Mouse (Mus musculus): ENCODE results near the gene Mxi1. TPM values are rescaled to one million over a fixed set of nuclear protein-coding genes. Genes with fewer than 3 reads are reported as not detected.

Mxi1 gene
- 34.7 and 36.5 TPM in 2 replicates for polyA plus RNA-seq (2011; ENCODE audit: insufficient read depth, insufficient read length, low read depth, missing spikeins)

- Histone ChIP-seq H3K36me3 (ENCODE audit: control insufficient read depth, insufficient read depth, low read length, poor library complexity, severe bottlenecking) (no peaks in the 10 kb centered on the region), H3K4me3 (ENCODE audit: low read depth, low read length) (peak within 1 kb of the TSS; percentile 80), H3K27ac (ENCODE audit: insufficient read depth, low read length) (no peak within 1 kb of the TSS), H3K4me1 (ENCODE audit: control insufficient read depth, insufficient read depth, low read length) (peaks cover 2% of the 10 kb centered on the region), H3K9ac (ENCODE audit: low read depth, poor library complexity, severe bottlenecking) (peak within 1 kb of the TSS; percentile 89), H3K9me3 (replicated peaks; ENCODE audit: control insufficient read depth, insufficient read depth, low read length, poor library complexity, severe bottlenecking) (no peaks in the 10 kb centered on the region), H3K27me3 (ENCODE audit: control insufficient read depth, insufficient read depth, low read length, poor library complexity, severe bottlenecking) (peaks cover 4% of the 10 kb centered on the region; the same call in 1 of the 2 replicates)
- TF ChIP-seq EP300 (IDR thresholded peaks at IDR 0.05; ENCODE audit: insufficient read depth, low read depth, low read length) (no peak), POLR2A (IDR thresholded peaks at IDR 0.05; ENCODE audit: insufficient read depth, low read length) (no peak), CTCF (IDR thresholded peaks at IDR 0.05; ENCODE audit: low read depth, low read length) (no peak)
Measured at GRCm38 (mm10) chr19:53310348-53310747, at the start of gene Mxi1. TSS of gene Mxi1 (plus strand) at chr19:53310518.

GRCm38 (mm10) chr19:53260828-53261227 lies 49.5 kb upstream of the Mxi1 start:
- TF ChIP-seq CTCF (IDR thresholded peaks at IDR 0.05; ENCODE audit: low read depth, low read length) = no peak
- TF ChIP-seq POLR2A (IDR thresholded peaks at IDR 0.05; ENCODE audit: insufficient read depth, low read length) = no peak
- no peak for TF ChIP-seq EP300 (IDR thresholded peaks at IDR 0.05; ENCODE audit: insufficient read depth, low read depth, low read length)
- Histone ChIP-seq H3K4me3 (ENCODE audit: low read depth, low read length) (no peak overlapping the region), H3K9ac (ENCODE audit: low read depth, poor library complexity, severe bottlenecking) (no peak overlapping the region), H3K9me3 (replicated peaks; ENCODE audit: control insufficient read depth, insufficient read depth, low read length, poor library complexity, severe bottlenecking) (no peaks in the 10 kb centered on the region), H3K27ac (ENCODE audit: insufficient read depth, low read length) (no peak overlapping the region), H3K36me3 (ENCODE audit: control insufficient read depth, insufficient read depth, low read length, poor library complexity, severe bottlenecking) (no peaks in the 10 kb centered on the region), H3K27me3 (ENCODE audit: control insufficient read depth, insufficient read depth, low read length, poor library complexity, severe bottlenecking) (no peaks in the 10 kb centered on the region), H3K4me1 (ENCODE audit: control insufficient read depth, insufficient read depth, low read length) (no peaks in the 10 kb centered on the region)

GRCm38 (mm10) chr19:53262061-53262460 lies 48.3 kb upstream of the Mxi1 start:
- Histone ChIP-seq H3K9ac (ENCODE audit: low read depth, poor library complexity, severe bottlenecking) (no peak overlapping the region), H3K36me3 (ENCODE audit: control insufficient read depth, insufficient read depth, low read length, poor library complexity, severe bottlenecking) (no peaks in the 10 kb centered on the region), H3K27ac (ENCODE audit: insufficient read depth, low read length) (no peak overlapping the region), H3K4me1 (ENCODE audit: control insufficient read depth, insufficient read depth, low read length) (no peaks in the 10 kb centered on the region), H3K9me3 (replicated peaks; ENCODE audit: control insufficient read depth, insufficient read depth, low read length, poor library complexity, severe bottlenecking) (no peaks in the 10 kb centered on the region), H3K4me3 (ENCODE audit: low read depth, low read length) (no peak overlapping the region), H3K27me3 (ENCODE audit: control insufficient read depth, insufficient read depth, low read length, poor library complexity, severe bottlenecking) (no peaks in the 10 kb centered on the region)
- TF ChIP-seq POLR2A (IDR thresholded peaks at IDR 0.05; ENCODE audit: insufficient read depth, low read length) (no peak), CTCF (IDR thresholded peaks at IDR 0.05; ENCODE audit: low read depth, low read length) (no peak), EP300 (IDR thresholded peaks at IDR 0.05; ENCODE audit: insufficient read depth, low read depth, low read length) (no peak)

GRCm38 (mm10) chr19:53263859-53264733 lies 46.2 kb upstream of the Mxi1 start:
- Histone ChIP-seq H3K9me3 (replicated peaks; ENCODE audit: control insufficient read depth, insufficient read depth, low read length, poor library complexity, severe bottlenecking) (no peaks in the 10 kb centered on the region), H3K4me1 (ENCODE audit: control insufficient read depth, insufficient read depth, low read length) (no peaks in the 10 kb centered on the region), H3K9ac (ENCODE audit: low read depth, poor library complexity, severe bottlenecking) (no peak overlapping the region), H3K4me3 (ENCODE audit: low read depth, low read length) (no peak overlapping the region), H3K27me3 (ENCODE audit: control insufficient read depth, insufficient read depth, low read length, poor library complexity, severe bottlenecking) (no peaks in the 10 kb centered on the region), H3K27ac (ENCODE audit: insufficient read depth, low read length) (no peak overlapping the region), H3K36me3 (ENCODE audit: control insufficient read depth, insufficient read depth, low read length, poor library complexity, severe bottlenecking) (no peaks in the 10 kb centered on the region)
- no peak for TF ChIP-seq CTCF (IDR thresholded peaks at IDR 0.05; ENCODE audit: low read depth, low read length)
- TF ChIP-seq POLR2A (IDR thresholded peaks at IDR 0.05; ENCODE audit: insufficient read depth, low read length) = no peak
- TF ChIP-seq EP300 (IDR thresholded peaks at IDR 0.05; ENCODE audit: insufficient read depth, low read depth, low read length) = no peak

- Histone ChIP-seq H3K4me1 (ENCODE audit: control insufficient read depth, insufficient read depth, low read length) (no peaks in the 10 kb centered on the region), H3K36me3 (ENCODE audit: control insufficient read depth, insufficient read depth, low read length, poor library complexity, severe bottlenecking) (no peaks in the 10 kb centered on the region), H3K9me3 (replicated peaks; ENCODE audit: control insufficient read depth, insufficient read depth, low read length, poor library complexity, severe bottlenecking) (no peaks in the 10 kb centered on the region), H3K4me3 (ENCODE audit: low read depth, low read length) (no peak overlapping the region), H3K27me3 (ENCODE audit: control insufficient read depth, insufficient read depth, low read length, poor library complexity, severe bottlenecking) (no peaks in the 10 kb centered on the region), H3K27ac (ENCODE audit: insufficient read depth, low read length) (no peak overlapping the region), H3K9ac (ENCODE audit: low read depth, poor library complexity, severe bottlenecking) (no peak overlapping the region)
- TF ChIP-seq POLR2A (IDR thresholded peaks at IDR 0.05; ENCODE audit: insufficient read depth, low read length) (no peak), CTCF (IDR thresholded peaks at IDR 0.05; ENCODE audit: low read depth, low read length) (no peak), EP300 (IDR thresholded peaks at IDR 0.05; ENCODE audit: insufficient read depth, low read depth, low read length) (no peak)
Measured at GRCm38 (mm10) chr19:53264821-53265727, 45.2 kb upstream of the Mxi1 start.
